Mouse (Mus musculus) MEL (cell line): ENCODE data around the gene Sox12. TPM values are rescaled to one million over a fixed set of nuclear protein-coding genes. Genes with fewer than 3 reads are reported as not detected.

Experiments
- DNase-seq: peaks from one replicate; pipeline ENCODE4 v3.0.0; 2011; ENCODE audit warnings: low read depth, low spot score
- H3K27ac ChIP-seq: 2 replicates; pipeline ENCODE4 v1.5.1; 2012; ENCODE audit warnings: low read depth, mild to moderate bottlenecking, control low read depth, low read length, moderate library complexity; ENCODE audit not compliant: control insufficient read depth
- H3K27me3 ChIP-seq, 2 experiments: fragments of 150-350 bp in 1 of 2; sonication (generic) in 1 of 2; 2 replicates each; pipeline ENCODE4 v1.6.1; 2012; ENCODE audit warnings: low read length in 2 of 2, mild to moderate bottlenecking in 2 of 2, improper control_type of control experiment in 1 of 2, moderate library complexity in 1 of 2; ENCODE audit not compliant: insufficient read depth in 2 of 2, control insufficient read depth in 1 of 2
- H3K36me3 ChIP-seq, 2 experiments: 2 replicates each; pipeline ENCODE4 v1.6.1; 2012 to 2014; ENCODE audit warnings: low read length in 2 of 2, improper control_type of control experiment in 1 of 2, inconsistent platforms in 1 of 2, mild to moderate bottlenecking in 1 of 2; ENCODE audit not compliant: insufficient read depth in 2 of 2, control insufficient read depth in 1 of 2
- H3K4me1 ChIP-seq, 2 experiments: fragments of 150-350 bp in 1 of 2; sonication (generic) in 1 of 2; 2 replicates each; pipeline ENCODE4 v1.6.1; 2012; ENCODE audit warnings: low read length in 2 of 2, improper control_type of control experiment in 1 of 2, mild to moderate bottlenecking in 1 of 2; ENCODE audit not compliant: insufficient read depth in 2 of 2, control insufficient read depth in 1 of 2
- H3K4me3 ChIP-seq, 2 experiments: fragments of 150-350 bp in 1 of 2; sonication (generic) in 1 of 2; 2 replicates each; pipeline ENCODE4 v1.5.1; 2012; ENCODE audit warnings: low read depth in 2 of 2, low read length in 2 of 2, mild to moderate bottlenecking in 2 of 2, moderate library complexity in 2 of 2, control low read depth in 1 of 2, improper control_type of control experiment in 1 of 2; ENCODE audit not compliant: control insufficient read depth in 1 of 2, insufficient read depth in 1 of 2
- H3K79me2 ChIP-seq: 2 replicates; pipeline ENCODE4 v1.6.1; 2012; ENCODE audit warnings: mild to moderate bottlenecking, low read length, moderate library complexity; ENCODE audit not compliant: control insufficient read depth, poor library complexity, insufficient read depth
- H3K9ac ChIP-seq: 2 replicates; pipeline ENCODE4 v1.6.1; 2012; ENCODE audit warnings: low read depth, mild to moderate bottlenecking, control low read depth, low read length, moderate library complexity; ENCODE audit not compliant: control insufficient read depth, poor library complexity, severe bottlenecking
- H3K9me3 ChIP-seq: fragments of 150-350 bp; sonication (generic); replicated peaks from 2 replicates; pipeline ENCODE4 v1.6.1; 2012; ENCODE audit warnings: mild to moderate bottlenecking, low read length, improper control_type of control experiment, moderate library complexity; ENCODE audit not compliant: insufficient read depth
- BHLHE40 ChIP-seq: IDR thresholded peaks from 2 replicates; pipeline ENCODE4 v1.6.1; 2012; ENCODE audit warnings: low read depth, mild to moderate bottlenecking, inconsistent platforms, low read length, improper control_type of control experiment, borderline replicate concordance
- CHD2 ChIP-seq: IDR thresholded peaks from 2 replicates; pipeline ENCODE4 v1.6.1; 2011; ENCODE audit warnings: low read length, improper control_type of control experiment
- ELF1 ChIP-seq: IDR thresholded peaks from 2 replicates; pipeline ENCODE4 v1.6.1; 2014; ENCODE audit warnings: low read depth, mild to moderate bottlenecking, inconsistent platforms, low read length, improper control_type of control experiment, moderate library complexity
- GABPA ChIP-seq: IDR thresholded peaks from 2 replicates; pipeline ENCODE4 v1.6.1; 2012; ENCODE audit warnings: low read depth, mild to moderate bottlenecking, inconsistent platforms, low read length, improper control_type of control experiment, moderate library complexity
- GATA1 ChIP-seq: IDR thresholded peaks from 2 replicates; pipeline ENCODE4 v1.6.1; 2011; ENCODE audit warnings: low read depth, low read length, improper control_type of control experiment
- JUND ChIP-seq: IDR thresholded peaks from 2 replicates; pipeline ENCODE4 v1.6.1; 2011; ENCODE audit warnings: low read depth, mild to moderate bottlenecking, improper control_type of control experiment, low read length
- KAT2A ChIP-seq: conservative IDR thresholded peaks from 2 replicates; pipeline ENCODE4 v1.6.1; 2012; ENCODE audit warnings: low read depth, low read length, improper control_type of control experiment, inconsistent platforms
- MAFK ChIP-seq: IDR thresholded peaks from 2 replicates; pipeline ENCODE4 v1.6.1; 2011; ENCODE audit warnings: low read depth, mild to moderate bottlenecking, low read length, improper control_type of control experiment, borderline replicate concordance
- MYB ChIP-seq: IDR thresholded peaks from 2 replicates; pipeline ENCODE4 v1.6.1; 2011; ENCODE audit warnings: mild to moderate bottlenecking, low read depth, low read length, improper control_type of control experiment
- MYC ChIP-seq: IDR thresholded peaks from 2 replicates; pipeline ENCODE4 v1.6.1; 2011; ENCODE audit warnings: low read depth, mild to moderate bottlenecking, low read length, improper control_type of control experiment, moderate library complexity
- POLR2AphosphoS2 ChIP-seq: IDR thresholded peaks from 2 replicates; pipeline ENCODE4 v1.6.1; 2011; ENCODE audit warnings: low read length, improper control_type of control experiment
- TAL1 ChIP-seq: IDR thresholded peaks from 2 replicates; pipeline ENCODE4 v1.6.1; 2012; ENCODE audit warnings: mild to moderate bottlenecking, inconsistent platforms, low read length, moderate library complexity, mixed read lengths
- TBP ChIP-seq: IDR thresholded peaks from 2 replicates; pipeline ENCODE4 v1.8.0; 2011; ENCODE audit warnings: low read depth, low read length, improper control_type of control experiment
- UBTF ChIP-seq: IDR thresholded peaks from 2 replicates; pipeline ENCODE4 v1.6.1; 2012; ENCODE audit warnings: low read depth, mild to moderate bottlenecking, inconsistent platforms, low read length, improper control_type of control experiment, moderate library complexity, borderline replicate concordance; ENCODE audit not compliant: insufficient read depth
- USF2 ChIP-seq, 2 experiments: IDR thresholded peaks; 2 replicates each; pipeline ENCODE4 v1.6.1; 2011 to 2012; ENCODE audit warnings: improper control_type of control experiment in 2 of 2, low read length in 2 of 2, borderline replicate concordance in 1 of 2, inconsistent platforms in 1 of 2, low read depth in 1 of 2, mild to moderate bottlenecking in 1 of 2; ENCODE audit not compliant: insufficient read depth in 1 of 2
- ZC3H11A ChIP-seq: IDR thresholded peaks from 2 replicates; pipeline ENCODE4 v1.6.1; 2012; ENCODE audit warnings: low read depth, mild to moderate bottlenecking, inconsistent platforms, low read length, improper control_type of control experiment
- ZKSCAN1 ChIP-seq: IDR thresholded peaks from 2 replicates; pipeline ENCODE4 v1.6.1; 2012; ENCODE audit warnings: low read depth, mild to moderate bottlenecking, inconsistent platforms, low read length, improper control_type of control experiment, moderate library complexity
- ZMIZ1 ChIP-seq: IDR thresholded peaks from 2 replicates; pipeline ENCODE4 v1.6.1; 2012; ENCODE audit warnings: low read depth, mild to moderate bottlenecking, inconsistent platforms, low read length, improper control_type of control experiment, moderate library complexity
- ZNF384 ChIP-seq: IDR thresholded peaks from 2 replicates; pipeline ENCODE4 v1.6.1; 2012; ENCODE audit warnings: low read depth, mild to moderate bottlenecking, inconsistent platforms, low read length, improper control_type of control experiment
- polyA plus RNA-seq, 2 experiments: library from polyadenylated mRNA; stranded (reverse) in 1 of 2; unstranded in 1 of 2; fragments of >175 nt in 1 of 2; fragments of >200 nt in 1 of 2; gene quantifications; 2 replicates each; pipeline versions ENCODE4 v1.2.1 to v1.2.4; 2012; ENCODE audit warnings: low replicate concordance in 2 of 2, low read depth in 1 of 2; ENCODE audit not compliant: insufficient read length in 2 of 2, insufficient read depth in 1 of 2, missing spikeins in 1 of 2
- total RNA-seq: library from RNA; depleted of rRNA; stranded (reverse); fragments of 300-350 nt; gene quantifications from 2 replicates; pipeline ENCODE4 v1.2.3, GENCODE M21; 2012

Gene Sox12
- total and polyA plus RNA-seq, 3 experiments = 1.5 to 24.7 TPM; not detected in 1

DNA sequence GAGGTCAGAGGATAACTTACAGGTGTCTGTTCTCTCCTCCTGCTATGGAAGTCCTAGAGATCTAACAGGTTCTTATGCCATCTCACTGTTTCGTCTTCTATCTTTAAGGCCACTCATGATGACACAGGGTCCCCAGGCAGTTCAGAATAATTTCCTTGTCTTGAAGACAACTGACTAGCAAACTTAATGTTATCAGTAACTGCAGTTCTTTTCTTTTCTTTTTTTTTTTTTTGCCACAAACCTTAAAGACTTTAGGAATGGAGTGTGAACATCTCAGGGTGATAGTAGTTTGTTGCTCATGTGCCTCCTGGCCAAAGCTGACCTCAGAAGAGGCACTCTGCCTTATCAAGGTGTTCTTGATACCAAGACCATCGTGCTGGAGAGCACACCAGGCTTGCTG is 48.8 kb upstream of the Sox12 start (continued):
- no peak for TF ChIP-seq ELF1
- TF ChIP-seq POLR2AphosphoS2 = no peak
- TF ChIP-seq CHD2 = no peak
- TF ChIP-seq ZC3H11A = no peak
- peak; percentile 50 for TF ChIP-seq GATA1
- no peak for TF ChIP-seq KAT2A

DNA sequence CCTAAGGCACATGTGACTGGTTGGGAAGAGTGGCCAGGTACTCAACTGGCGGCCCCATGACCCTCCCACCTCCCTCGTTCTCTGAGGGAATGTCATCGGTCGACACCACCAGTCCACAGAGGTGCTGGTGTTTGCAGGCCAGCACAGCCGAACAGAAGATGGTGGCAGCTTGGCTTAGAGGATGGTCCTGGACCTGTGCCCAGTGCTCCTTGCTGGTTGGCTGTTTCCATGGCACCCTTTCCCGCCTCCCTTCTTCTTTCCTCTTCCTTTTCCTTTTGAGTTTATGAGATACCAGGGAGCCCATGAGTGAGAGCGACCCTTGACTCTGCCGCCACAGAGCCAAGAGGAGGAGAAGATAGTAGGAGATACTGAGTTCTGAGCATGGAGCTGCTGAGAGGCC is 45.4 kb upstream of the Sox12 start:
- H3K9ac ChIP-seq = no peak overlapping the region
- H3K4me1 ChIP-seq = peaks cover 2 to 14% of the 10 kb centered on the region in 2 experiments; a peak in 3 of 4 replicates
- H3K36me3 ChIP-seq = peaks cover 0 to 6% of the 10 kb centered on the region in 2 experiments; a peak in 2 of 4 replicates
- no peak for TF ChIP-seq TBP
- TF ChIP-seq GABPA = no peak
- no peak for TF ChIP-seq TAL1
- TF ChIP-seq BHLHE40 = no peak
- H3K4me3 ChIP-seq = no peak overlapping the region
- no peaks in the 10 kb centered on the region for H3K27me3 ChIP-seq
- no peaks in the 10 kb centered on the region for H3K9me3 ChIP-seq
- no peaks in the 10 kb centered on the region for H3K79me2 ChIP-seq
- DNase-seq = no peak
- no peak overlapping the region for H3K27ac ChIP-seq

DNA sequence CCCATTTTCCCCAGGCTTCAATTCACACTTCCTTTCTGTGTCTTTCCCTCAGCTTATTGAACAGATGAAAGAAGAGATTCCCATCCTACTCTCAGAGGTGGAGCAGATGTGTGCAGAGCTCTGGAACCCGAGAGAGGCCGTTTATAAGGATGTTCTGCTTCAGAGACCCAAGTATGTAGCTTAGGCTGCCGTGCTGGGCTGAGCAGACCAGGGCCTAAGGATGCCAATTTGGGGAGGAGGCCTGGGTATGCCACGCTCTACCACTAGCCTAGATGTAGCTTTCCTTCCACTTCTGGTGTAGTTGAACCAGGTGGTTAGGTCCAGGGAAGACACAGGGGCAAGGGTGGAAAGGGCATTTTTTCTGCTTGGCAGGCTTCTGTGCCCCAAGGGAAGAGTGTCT is 44.5 kb upstream of the Sox12 start:
- H3K27ac ChIP-seq = no peak overlapping the region
- TF ChIP-seq ZNF384 (no peak), UBTF (no peak), GABPA (no peak), MYB (no peak), ZKSCAN1 (no peak), BHLHE40 (no peak), POLR2AphosphoS2 (no peak), ZMIZ1 (no peak), MYC (no peak), MAFK (no peak), USF2 (IDR thresholded peaks at IDR 0.05; ENCODE audit: borderline replicate concordance in 1 of 2, insufficient read depth in 1 of 2, low read depth in 1 of 2, low read length in 2 of 2) (no peak), JUND (no peak), CHD2 (no peak)
- TF ChIP-seq, all 39 proteins: peak for 0
- Histone ChIP-seq H3K9me3 (no peaks in the 10 kb centered on the region), H3K4me3 (no peak overlapping the region), H3K4me1 (peaks cover 1 to 18% of the 10 kb centered on the region in 2 experiments; a peak in 3 of 4 replicates), H3K36me3 (peaks cover 0 to 6% of the 10 kb centered on the region in 2 experiments; a peak in 2 of 4 replicates), H3K9ac (no peak overlapping the region), H3K79me2 (no peaks in the 10 kb centered on the region), H3K27me3 (no peaks in the 10 kb centered on the region)
- DNase-seq = no peak
